Mouse (Mus musculus) myocyte (in vitro differentiated cells): ENCODE results near the gene Fam118a.

Source experiments
- CEBPB ChIP-seq: IDR thresholded peaks from 2 replicates; pipeline ENCODE4 v1.6.1; 2011; ENCODE audit warnings: mild to moderate bottlenecking, moderate library complexity; ENCODE audit not compliant: poor library complexity, insufficient read depth, severe bottlenecking
- E2F4 ChIP-seq: IDR thresholded peaks from one replicate; pipeline ENCODE4 v1.6.1; 2011; ENCODE audit warnings: mild to moderate bottlenecking, control low read depth, moderate library complexity; ENCODE audit not compliant: insufficient read depth
- MAX ChIP-seq: IDR thresholded peaks from one replicate; pipeline ENCODE4 v1.6.1; 2011; ENCODE audit warnings: low read depth, mild to moderate bottlenecking, control low read depth
- MYOD1 ChIP-seq, 3 experiments: IDR thresholded peaks; one replicate each; pipeline ENCODE4 v1.6.1; 2011; ENCODE audit warnings: control low read depth in 2 of 3, low read depth in 2 of 3, mild to moderate bottlenecking in 2 of 3, moderate library complexity in 1 of 3; ENCODE audit not compliant: insufficient read length in 2 of 3, control insufficient read depth in 1 of 3
- MYOG ChIP-seq, 3 experiments: IDR thresholded peaks; one replicate each; pipeline ENCODE4 v1.6.1; 2011; ENCODE audit warnings: control low read depth in 2 of 3, low read depth in 2 of 3, mild to moderate bottlenecking in 2 of 3; ENCODE audit not compliant: insufficient read length in 2 of 3, control insufficient read depth in 1 of 3, insufficient read depth in 1 of 3
- POLR2A ChIP-seq: IDR thresholded peaks from one replicate; pipeline ENCODE4 v1.6.1; 2011; ENCODE audit warnings: low read depth, mild to moderate bottlenecking, control low read depth, moderate library complexity; ENCODE audit not compliant: insufficient read length
- POLR2AphosphoS2 ChIP-seq: IDR thresholded peaks from one replicate; pipeline ENCODE4 v1.6.1; 2011; ENCODE audit warnings: low read depth, control low read depth; ENCODE audit not compliant: insufficient read length
- TCF12 ChIP-seq: IDR thresholded peaks from one replicate; pipeline ENCODE4 v1.6.1; 2011; ENCODE audit warnings: mild to moderate bottlenecking, control low read depth; ENCODE audit not compliant: poor library complexity, insufficient read depth, severe bottlenecking
- TCF3 ChIP-seq: IDR thresholded peaks from one replicate; pipeline ENCODE4 v1.6.1; 2011; ENCODE audit warnings: low read depth, control low read depth; ENCODE audit not compliant: insufficient read length
- USF1 ChIP-seq: IDR thresholded peaks from one replicate; pipeline ENCODE4 v1.6.1; 2011; ENCODE audit warnings: low read depth, mild to moderate bottlenecking, control low read depth, moderate library complexity

DNA sequence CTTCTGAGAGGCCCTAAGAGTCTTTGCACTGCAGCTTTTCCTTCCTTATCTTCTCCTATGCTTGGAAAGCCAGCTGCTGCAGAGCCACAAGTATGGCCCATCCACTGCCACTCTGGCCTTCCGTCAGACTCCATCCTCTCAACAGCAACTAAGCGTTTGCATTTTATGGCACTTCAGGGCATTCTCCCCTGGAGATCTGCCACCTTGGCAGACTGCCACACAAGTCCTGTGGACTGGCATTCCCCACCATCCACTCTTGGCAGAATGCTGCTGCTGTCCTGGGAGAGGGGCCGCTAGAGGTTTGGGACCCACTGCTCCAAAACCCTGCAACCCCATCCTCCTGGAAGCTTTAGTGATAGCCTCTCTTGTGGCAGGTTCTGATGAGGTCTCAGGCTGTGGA lies 3.1 kb downstream of the Fam118a start:
- TF ChIP-seq TCF12 = no peak
- TF ChIP-seq MYOD1 (IDR thresholded peaks at IDR 0.05; ENCODE audit: control insufficient read depth in 1 of 3, insufficient read length in 2 of 3, low read depth in 2 of 3) = no peak
- no peak for TF ChIP-seq TCF3
- TF ChIP-seq USF1 = no peak
- no peak for TF ChIP-seq E2F4
- TF ChIP-seq POLR2AphosphoS2 = no peak
- no peak for TF ChIP-seq MAX
- no peak for TF ChIP-seq POLR2A
- no peak for TF ChIP-seq CEBPB
- no peak for TF ChIP-seq MYOG (IDR thresholded peaks at IDR 0.05; ENCODE audit: control insufficient read depth in 1 of 3, insufficient read depth in 1 of 3, insufficient read length in 2 of 3, low read depth in 2 of 3)
